Mouse (Mus musculus) sigmoid colon, adult 10 weeks (tissue): ENCODE results near the gene Actbl2. TPM values are rescaled to one million over a fixed set of nuclear protein-coding genes. Genes with fewer than 3 reads are reported as not detected.

Source experiments
- polyA plus RNA-seq: library from polyadenylated mRNA; stranded (reverse); fragments of 350-450 nt; fragmentation: Illumina TruSeq; extraction: RNeasy Lipid Tissue Mini Kit (QIAGEN cat#74804); gene quantifications from one replicate; pipeline ENCODE4 v1.2.3, GENCODE M21; 2014; ENCODE audit warnings: low read depth, low replicate concordance

Gene Actbl2
- not detected for polyA plus RNA-seq

GRCm38 (mm10) chr13:111254713-111255112, at the start of gene Actbl2:
Gene Actbl2, plus strand, starts transcription at chr13:111255013.

Other genes starting within 250 kb of the Actbl2 start
- gene Gpbp1, start 235.1 kb downstream of the Actbl2 start, polyA plus RNA-seq: 324 TPM